8 mouse cellular contexts compared by ENCODE assay signal in genomic region chr16:21694463-21695241, GRCm38 (mm10). TPM values are rescaled to one million over a fixed set of nuclear protein-coding genes. Genes with fewer than 3 reads are reported as not detected.
DNase-seq lines count a peak whose midpoint lies in the region; ATAC-seq lines count a peak whose summit lies in the region.

Gene 2510009E07Rik (minus strand): TSS chr16:21694665.

- intact Hi-C loops in gastrocnemius, postnatal 36 days (cut with DNase I): loop anchor here (5.0 kb wide), 1 partner anchor 52 kb away; no protein-coding TSS in a partner anchor
- intact Hi-C loops in left cerebral cortex, postnatal 10 days (cut with DNase I): loop anchor here (5.0 kb wide), 1 partner anchor 37 kb away; no protein-coding TSS in a partner anchor

- peak; percentile 89 for ATAC-seq in intestine, embryonic 15.5 days

- peaks cover 8% of the 10 kb centered on the region for H3K4me1 ChIP-seq in intestine, embryonic 15.5 days (replicated peaks)
- peaks cover 35% of the 10 kb centered on the region for H3K4me1 ChIP-seq in megakaryocyte, embryonic 14.5 days

- H3K36me3 ChIP-seq in intestine, embryonic 15.5 days: no peaks in the 10 kb centered on the region
- H3K36me3 ChIP-seq in megakaryocyte, embryonic 14.5 days (replicated peaks; ENCODE audit: low read length): no peaks in the 10 kb centered on the region

- H3K27me3 ChIP-seq in intestine, embryonic 15.5 days (replicated peaks): no peaks in the 10 kb centered on the region
- H3K27me3 ChIP-seq in megakaryocyte, embryonic 14.5 days (replicated peaks): peaks cover 66% of the 10 kb centered on the region

- H3K9me3 ChIP-seq in intestine, embryonic 15.5 days: no peaks in the 10 kb centered on the region; the same call in 1 of the 2 replicates
- peaks cover 14% of the 10 kb centered on the region for H3K9me3 ChIP-seq in megakaryocyte, embryonic 14.5 days

- peak; percentile 90 to 93 for DNase-seq in adrenal gland, adult 18-20 months (ENCODE audit: low spot score in 2 of 2)
- peak; percentile 88 for DNase-seq in embryo, embryonic 10.5 days (ENCODE audit: low spot score)
- peak; percentile 84 to 85 for DNase-seq in gastrocnemius, postnatal 36 days
- DNase-seq in left cerebral cortex, postnatal 10 days (ENCODE audit: extremely low spot score in 1 of 2, low spot score in 2 of 2): peak; percentile 89 to 95
- peak; percentile 93 for DNase-seq in right cerebral cortex, postnatal 14 days
- DNase-seq in urinary bladder, postnatal 14 days (ENCODE audit: low spot score): peak; percentile 91

- peak within 1 kb of the TSS; percentile 77 for H3K4me3 ChIP-seq in intestine, embryonic 15.5 days (replicated peaks)
- peak within 1 kb of the TSS; percentile 93 for H3K4me3 ChIP-seq in megakaryocyte, embryonic 14.5 days (replicated peaks)

- peak within 1 kb of the TSS; percentile 87 for H3K27ac ChIP-seq in intestine, embryonic 15.5 days

- WGBS in intestine, embryonic 15.5 days: under 1% methylated on average over 57 of the region's 61 CpGs

- peak within 1 kb of the TSS; percentile 97 for H3K4me2 ChIP-seq in intestine, embryonic 15.5 days (replicated peaks)

- peak within 1 kb of the TSS; percentile 81 for H3K9ac ChIP-seq in intestine, embryonic 15.5 days

RNA-seq across cellular contexts. Expression of gene 2510009E07Rik, which starts in this region (rescaled TPM):
- total RNA-seq in adrenal gland, adult 18-20 months (2021): 10 to 100 TPM; 15.9 to 16.5 TPM
- 10 to 100 TPM; 21.3 to 21.6 TPM for total RNA-seq in gastrocnemius, postnatal 36 days (2021)
- 17.6 and 17.9 TPM in 2 replicates for polyA plus RNA-seq in intestine, embryonic 15.5 days (2015; fragmentation: Nextera tagmentation; extraction: Ambion mirVana)
- 10 to 100 TPM; 73.8 to 79.5 TPM for total RNA-seq in left cerebral cortex, postnatal 10 days (2021)
- polyA plus RNA-seq in megakaryocyte, embryonic 14.5 days (2012; ENCODE audit: insufficient read depth, low replicate concordance): 1.3 TPM in 1 of 2 replicates, not detected in the other

Comparison
In these comparisons a context has a peak if more than half of its experiments do, and no peak if none do; other contexts are left out.
1. Peak in every context shown above with its lines: DNase-seq, ATAC-seq, H3K4me3 ChIP-seq and H3K27ac ChIP-seq.